Mouse (Mus musculus): ENCODE results near the gene Fyn.

DNA sequence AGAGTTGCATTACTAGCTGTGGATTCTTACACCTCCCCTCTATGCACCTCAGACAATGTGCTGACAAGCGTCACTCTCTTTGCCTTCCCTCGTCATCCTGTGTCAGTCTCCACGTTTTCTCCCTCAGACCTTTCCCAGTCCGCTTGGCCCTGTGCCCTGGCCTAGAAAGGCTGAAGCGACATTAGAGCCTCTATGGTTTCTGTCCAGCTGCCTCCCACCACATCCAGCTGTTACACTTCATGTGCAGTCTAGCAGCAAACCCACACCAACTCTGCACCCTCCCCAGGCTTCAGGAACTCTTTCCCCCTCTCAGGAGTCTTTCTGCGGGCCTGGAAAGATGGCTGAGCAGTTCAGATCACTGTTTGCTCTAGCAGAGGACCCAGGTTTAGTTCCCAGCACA, 98.7 kb downstream of the Fyn start:
- TF ChIP-seq POLR2A (IDR thresholded peaks at IDR 0.05; ENCODE audit: borderline replicate concordance, low read depth, low read length) = no peak
- no peak for TF ChIP-seq CTCF (IDR thresholded peaks at IDR 0.05; ENCODE audit: low read depth, low read length)

Measured in bone marrow macrophage, adult 2 months (primary cell).